Mouse (Mus musculus): ENCODE results near the gene Igfl3. TPM values are rescaled to one million over a fixed set of nuclear protein-coding genes. Genes with fewer than 3 reads are reported as not detected.

The Igfl3 gene
- not detected for total RNA-seq (2021)
- long read RNA-seq, experiment 1, result 0 reads
- long read RNA-seq, experiment 2, result 0 reads

DNA sequence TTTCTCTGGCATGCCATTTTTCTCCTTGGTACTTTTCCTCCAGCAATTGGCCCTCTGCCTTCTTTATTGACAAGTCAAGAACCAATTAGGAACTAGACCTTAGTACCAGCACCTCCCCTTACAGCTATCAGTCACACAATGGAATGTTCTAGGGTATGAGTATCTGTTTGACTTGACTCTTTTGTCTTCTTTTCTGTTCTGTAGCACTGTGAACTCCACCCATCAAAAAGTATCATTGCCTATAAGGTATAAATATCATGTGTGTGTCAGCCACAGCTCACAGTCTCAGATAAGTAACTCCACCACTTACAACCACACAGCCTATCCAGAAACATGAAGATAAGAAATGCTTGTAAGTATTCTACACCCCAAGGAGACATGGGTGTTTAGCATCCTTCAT lies at the start of gene Igfl3:
Igfl3 (plus strand) TSS at position 301 of the 400 bp plus-strand sequence.
- DNase-seq, result no peak

DNA sequence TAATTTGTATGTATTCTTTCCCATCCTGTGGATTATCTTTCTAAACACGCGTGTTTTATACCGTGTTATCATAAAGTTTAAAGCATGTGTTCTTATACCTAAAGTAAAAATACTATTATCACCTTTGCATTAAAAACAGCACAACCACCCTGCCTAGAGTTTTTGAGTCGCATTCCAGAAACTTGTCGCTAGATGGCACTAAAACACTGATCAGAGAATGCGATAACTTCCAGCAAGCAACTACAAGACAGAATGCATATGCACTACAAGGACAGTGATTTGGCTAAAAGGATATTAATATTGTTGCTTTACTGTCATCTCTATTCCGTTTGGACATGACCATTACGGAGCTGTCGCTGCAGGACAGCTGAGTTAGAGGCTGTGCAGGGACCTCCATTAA lies 34.6 kb downstream of the Igfl3 start:
- DNase-seq, result no peak

- no peak for DNase-seq
Observed at GRCm38 (mm10) chr7:18214699-18215098, 38.4 kb downstream of the Igfl3 start.

Other genes starting within 250 kb of the Igfl3 start
- not detected for gene Ceacam11, start 204.4 kb upstream of the Igfl3 start, total RNA-seq (2021)
- gene Ceacam13, start 166.6 kb upstream of the Igfl3 start, total RNA-seq (2021), result not detected
- gene Ceacam12, start 110.6 kb upstream of the Igfl3 start, total RNA-seq (2021), result not detected
- gene Mill1, start 68.9 kb downstream of the Igfl3 start, total RNA-seq (2021), result not detected
- gene Psg18, start 178.5 kb downstream of the Igfl3 start, total RNA-seq (2021), result not detected

All from heart, adult 18-20 months (tissue).